Mouse (Mus musculus) neural tube, embryonic 13.5 days (tissue): Measurements from ENCODE around the gene Nfxl1. TPM values are rescaled to one million over a fixed set of nuclear protein-coding genes. Genes with fewer than 3 reads are reported as not detected.

Source experiments
- ATAC-seq: fragments of 200-750 bp; cut with Nextera tagmentation; 2 replicates; pipeline ENCODE4 v1.8.0; 2017; ENCODE audit warnings: low read depth, mild to moderate bottlenecking, moderate TSS enrichment, moderate library complexity
- H3K27ac ChIP-seq: fragments of 300-500 bp; sonication (generic); replicated peaks from 2 replicates; pipeline ENCODE4 v1.5.1; 2015; ENCODE audit warnings: moderate library complexity, mild to moderate bottlenecking, inconsistent platforms
- H3K27me3 ChIP-seq: fragments of 300-500 bp; sonication (generic); 2 replicates; pipeline ENCODE4 v1.6.1; 2015; ENCODE audit warnings: mild to moderate bottlenecking, inconsistent platforms
- H3K36me3 ChIP-seq: fragments of 300-500 bp; sonication (generic); 2 replicates; pipeline ENCODE4 v1.6.1; 2015; ENCODE audit warnings: mild to moderate bottlenecking, inconsistent platforms
- H3K4me1 ChIP-seq: fragments of 300-500 bp; sonication (generic); replicated peaks from 2 replicates; pipeline ENCODE4 v1.6.1; 2015; ENCODE audit warnings: inconsistent platforms
- H3K4me2 ChIP-seq: fragments of 300-500 bp; sonication (generic); 2 replicates; pipeline ENCODE4 v1.6.1; 2015; ENCODE audit warnings: inconsistent platforms, mild to moderate bottlenecking, moderate library complexity
- H3K4me3 ChIP-seq: fragments of 300-500 bp; sonication (generic); 2 replicates; pipeline ENCODE4 v1.5.1; 2015; ENCODE audit warnings: mild to moderate bottlenecking, inconsistent platforms
- H3K9ac ChIP-seq: fragments of 300-500 bp; sonication (generic); 2 replicates; pipeline ENCODE4 v1.6.1; 2015; ENCODE audit warnings: moderate library complexity, mild to moderate bottlenecking, inconsistent platforms
- H3K9me3 ChIP-seq: fragments of 300-500 bp; sonication (generic); 2 replicates; pipeline ENCODE4 v1.6.1; 2016; ENCODE audit warnings: inconsistent platforms
- WGBS: fragments of 180-500 bp; shearing (Covaris S2); methylation state at CpG from one replicate; pipeline ENCODE4 v1.1.7; 2015; 5-methylcytosine and 5-hydroxymethylcytosine counted together
- polyA plus RNA-seq: library from polyadenylated mRNA; unstranded; fragments of >200 nt; fragmentation: Nextera tagmentation; extraction: Ambion mirVana; gene quantifications from 2 replicates; pipeline ENCODE4 v1.2.1, GENCODE M21; 2015

The Nfxl1 gene
- polyA plus RNA-seq, 1 experiment from 2014 or later = 13.7 TPM

DNA sequence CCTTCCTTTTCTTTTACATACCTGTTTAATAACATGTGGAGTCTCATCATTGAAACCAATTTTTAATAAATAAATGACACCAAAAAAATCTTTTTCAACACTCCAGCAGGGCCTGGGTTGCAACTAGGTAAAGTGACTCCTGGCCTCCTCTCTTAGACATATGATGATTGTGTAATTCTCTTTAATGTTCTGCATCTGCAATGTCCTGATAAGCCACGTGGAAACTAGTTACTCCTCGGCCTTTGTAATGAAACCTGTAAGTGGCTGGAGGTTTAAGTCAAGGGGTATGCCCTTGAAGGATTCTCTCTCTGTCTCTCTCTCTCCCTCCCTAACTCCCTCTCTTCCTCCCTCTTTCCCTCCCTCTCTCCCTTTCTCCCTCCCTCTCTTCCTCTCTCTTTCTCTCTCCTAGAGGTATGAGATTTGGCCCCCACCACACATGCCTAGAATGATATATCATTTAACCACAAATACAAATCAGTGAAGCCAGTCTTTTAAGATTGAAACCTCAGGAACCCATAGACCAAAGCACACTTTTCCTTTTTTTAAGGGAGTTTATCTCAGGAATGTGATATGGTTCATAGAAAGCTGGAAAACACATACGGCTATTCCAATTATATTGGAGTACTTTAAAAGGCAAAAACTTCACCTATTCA is 1.6 kb upstream of the Nfxl1 start:
- Histone ChIP-seq H3K4me1 (peaks cover 16% of the 10 kb centered on the region), H3K4me3 (no peak overlapping the region), H3K27ac (no peak overlapping the region), H3K9ac (no peak overlapping the region), H3K27me3 (no peaks in the 10 kb centered on the region), H3K4me2 (no peak overlapping the region), H3K9me3 (no peaks in the 10 kb centered on the region), H3K36me3 (no peaks in the 10 kb centered on the region; the same call in 1 of the 2 replicates)
- 87% methylated on average over 3 of the region's 3 CpGs for WGBS
- ATAC-seq = no peak

DNA sequence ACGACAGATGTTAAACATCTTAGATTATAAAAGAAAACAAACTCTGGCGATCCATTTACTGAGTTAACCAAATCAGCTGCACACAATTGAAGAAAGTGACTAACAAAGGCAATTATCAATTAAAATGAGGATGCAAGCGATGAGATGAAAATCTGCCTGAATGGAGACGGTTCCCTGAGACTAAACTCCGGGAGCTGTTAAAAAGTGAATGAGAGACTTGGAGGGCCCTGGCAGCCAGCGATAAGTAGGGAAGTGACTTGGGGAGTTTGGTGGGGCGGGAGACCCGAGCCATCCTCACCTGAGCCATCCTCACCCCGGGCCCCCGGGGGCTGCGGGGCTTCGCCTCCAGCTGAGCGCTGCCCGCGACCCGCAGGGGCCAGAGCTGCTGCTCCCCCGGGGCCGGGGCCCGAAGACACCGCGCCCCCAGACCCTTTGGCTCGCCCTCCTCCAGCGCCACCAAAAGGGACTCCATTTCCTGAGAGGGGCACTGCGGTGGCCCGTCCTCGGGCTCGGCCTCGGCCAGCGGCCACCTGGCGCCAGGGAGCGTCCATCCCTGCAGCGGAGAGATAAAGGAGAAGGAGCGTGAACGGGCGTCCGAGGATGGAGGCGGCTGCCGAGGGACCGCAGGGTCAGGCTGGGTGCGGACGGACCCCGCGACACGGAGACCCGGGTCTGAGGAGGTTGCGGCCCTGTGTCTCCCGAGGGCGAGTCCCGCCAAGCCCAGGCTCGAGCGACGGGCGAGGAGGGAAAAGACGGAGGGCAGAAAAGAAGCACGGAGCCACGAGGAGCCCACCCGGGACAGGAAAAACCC is 563 bp downstream of the Nfxl1 start:
- ATAC-seq = peak; percentile 86
- WGBS = under 1% methylated on average over 57 of the region's 57 CpGs
- peak overlapping the region; percentile 74 for H3K27ac ChIP-seq
- H3K4me3 ChIP-seq = peak overlapping the region; percentile 96
- H3K9ac ChIP-seq = peak overlapping the region; percentile 91
- H3K27me3 ChIP-seq = no peaks in the 10 kb centered on the region
- peak overlapping the region; percentile 91 for H3K4me2 ChIP-seq
- no peaks in the 10 kb centered on the region for H3K9me3 ChIP-seq
- peaks cover 9% of the 10 kb centered on the region for H3K36me3 ChIP-seq
- H3K4me1 ChIP-seq = peaks cover 13% of the 10 kb centered on the region

DNA sequence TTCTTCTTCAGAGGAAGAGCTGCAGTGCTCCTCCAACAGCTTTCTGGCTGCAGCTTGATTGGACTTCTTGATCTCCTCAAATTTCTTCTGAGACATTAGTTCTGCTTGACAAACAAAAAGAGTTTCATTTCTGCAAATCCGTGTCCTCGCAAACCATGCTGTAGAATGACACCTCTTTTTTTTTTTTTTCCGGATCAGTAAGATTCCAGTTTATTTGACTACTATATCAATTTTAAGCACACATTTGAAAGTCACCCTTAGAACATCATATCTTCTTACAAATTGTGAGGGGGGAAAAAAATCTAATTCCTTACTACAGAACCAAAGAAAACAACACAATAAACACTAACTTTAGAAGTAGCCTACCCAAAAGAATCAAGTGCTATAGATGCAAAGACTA is 3.2 kb downstream of the Nfxl1 start:
- no peak for ATAC-seq
- H3K27ac ChIP-seq = no peak overlapping the region
- H3K9me3 ChIP-seq = no peaks in the 10 kb centered on the region
- peaks cover 13% of the 10 kb centered on the region for H3K4me1 ChIP-seq
- H3K27me3 ChIP-seq = no peaks in the 10 kb centered on the region
- no peak overlapping the region for H3K9ac ChIP-seq
- 73% methylated on average over 3 of the region's 3 CpGs for WGBS
- H3K4me3 ChIP-seq = no peak overlapping the region
- no peak overlapping the region for H3K4me2 ChIP-seq
- peaks cover 18% of the 10 kb centered on the region for H3K36me3 ChIP-seq

DNA sequence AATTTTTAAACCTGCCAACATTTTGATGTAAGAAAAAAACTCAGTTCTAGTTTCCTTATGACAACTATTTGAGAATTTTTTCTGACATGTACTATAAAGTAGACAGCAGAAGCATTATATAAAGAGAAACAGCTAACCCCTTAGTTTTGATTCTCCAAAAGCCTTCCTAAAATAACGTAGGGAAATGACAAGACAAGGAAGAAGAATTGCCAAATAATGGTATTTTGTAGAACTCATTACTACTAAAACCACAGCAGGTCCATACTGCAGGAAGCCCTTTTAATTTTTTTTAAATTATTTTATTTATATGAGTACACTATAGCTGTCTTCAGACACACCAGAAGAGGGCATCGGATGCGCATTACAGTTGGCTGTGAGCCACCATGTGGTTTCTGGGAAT is 8.3 kb downstream of the Nfxl1 start:
- Histone ChIP-seq H3K4me2 (no peak overlapping the region), H3K27ac (no peak overlapping the region), H3K4me3 (no peak overlapping the region), H3K9me3 (no peaks in the 10 kb centered on the region), H3K4me1 (no peaks in the 10 kb centered on the region), H3K36me3 (peaks cover 26% of the 10 kb centered on the region), H3K27me3 (no peaks in the 10 kb centered on the region), H3K9ac (no peak overlapping the region)
- WGBS = 90% methylated on average over 3 of the region's 3 CpGs
- no peak for ATAC-seq

DNA sequence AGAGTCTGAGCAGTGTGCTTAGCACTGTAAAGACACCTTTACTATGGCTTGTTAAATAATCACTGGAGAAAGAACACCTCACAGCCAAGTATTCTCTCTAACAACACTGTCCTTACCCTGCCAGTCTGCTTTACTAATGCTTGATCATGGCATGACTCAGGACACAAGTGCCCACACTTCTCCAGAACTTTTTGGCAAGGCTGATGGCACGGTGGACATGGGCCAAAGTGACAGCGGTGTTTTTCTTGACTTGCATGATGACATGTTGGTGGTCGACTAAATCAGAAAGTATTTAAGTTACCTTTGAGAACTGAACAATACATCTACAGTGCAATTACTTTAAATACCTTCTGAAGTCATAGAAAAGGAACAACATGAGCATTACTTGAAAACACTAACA is 30.6 kb downstream of the Nfxl1 start:
- Histone ChIP-seq H3K4me3 (no peak overlapping the region), H3K4me1 (no peaks in the 10 kb centered on the region), H3K27ac (no peak overlapping the region), H3K9ac (no peak overlapping the region), H3K9me3 (no peaks in the 10 kb centered on the region), H3K4me2 (no peak overlapping the region), H3K27me3 (no peaks in the 10 kb centered on the region), H3K36me3 (peaks cover 46% of the 10 kb centered on the region)
- ATAC-seq = no peak
- WGBS = 95% methylated on average over 3 of the region's 3 CpGs

DNA sequence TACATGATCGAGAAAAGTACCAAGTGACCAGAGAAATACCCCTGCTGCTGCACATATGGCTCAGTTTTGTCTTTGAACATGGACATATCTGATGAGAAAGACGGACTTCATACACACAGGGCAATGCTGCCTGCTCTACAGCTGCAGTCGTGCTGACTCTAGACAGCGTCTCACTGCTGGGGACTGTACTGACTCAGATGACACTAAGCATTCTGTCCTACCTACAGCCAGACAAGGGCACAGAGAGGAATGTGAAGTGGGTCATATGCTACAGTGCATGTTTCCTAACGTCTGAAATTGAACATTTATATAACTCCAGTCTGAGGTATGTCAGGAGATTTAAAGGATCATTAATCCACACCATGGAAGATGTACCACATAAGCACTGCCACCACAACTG is 45.7 kb downstream of the Nfxl1 start:
- WGBS = 89% methylated on average over 5 of the region's 5 CpGs
- no peak overlapping the region for H3K9ac ChIP-seq

DNA sequence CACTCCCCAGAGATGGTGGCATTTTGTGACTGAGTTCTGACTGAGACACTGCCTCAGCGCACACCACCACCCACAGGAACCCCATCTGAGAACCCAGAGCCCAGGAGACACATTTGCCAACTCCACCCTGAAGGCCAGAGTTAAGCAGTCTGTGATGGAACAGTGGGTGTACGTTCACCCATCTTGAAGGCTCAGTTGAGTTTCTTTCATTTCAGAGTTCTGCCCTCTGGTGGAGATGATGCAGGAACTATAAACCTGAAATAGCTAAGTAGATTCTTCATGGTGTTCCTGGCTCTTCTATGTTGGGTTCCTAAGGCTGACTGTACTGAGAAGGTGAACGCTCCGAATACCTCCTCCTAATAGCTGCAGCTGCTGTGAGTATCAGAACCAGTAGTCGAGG is 53.7 kb downstream of the Nfxl1 start:
- H3K9ac ChIP-seq = no peak overlapping the region
- peaks cover 15% of the 10 kb centered on the region for H3K4me1 ChIP-seq
- H3K9me3 ChIP-seq = no peaks in the 10 kb centered on the region
- no peak overlapping the region for H3K4me2 ChIP-seq
- no peak for ATAC-seq
- no peaks in the 10 kb centered on the region; the same call in 1 of the 2 replicates for H3K36me3 ChIP-seq
- 76% methylated on average over 5 of the region's 5 CpGs for WGBS
- H3K27me3 ChIP-seq = peaks cover 48% of the 10 kb centered on the region
- no peak overlapping the region for H3K27ac ChIP-seq
- H3K4me3 ChIP-seq = no peak overlapping the region

More for the DNA sequence above, 45.7 kb downstream of the Nfxl1 start:
- ATAC-seq = no peak
- Histone ChIP-seq H3K4me2 (no peak overlapping the region), H3K27ac (no peak overlapping the region), H3K9me3 (no peaks in the 10 kb centered on the region), H3K27me3 (no peaks in the 10 kb centered on the region), H3K4me3 (no peak overlapping the region), H3K36me3 (peaks cover 38% of the 10 kb centered on the region), H3K4me1 (no peaks in the 10 kb centered on the region)

DNA sequence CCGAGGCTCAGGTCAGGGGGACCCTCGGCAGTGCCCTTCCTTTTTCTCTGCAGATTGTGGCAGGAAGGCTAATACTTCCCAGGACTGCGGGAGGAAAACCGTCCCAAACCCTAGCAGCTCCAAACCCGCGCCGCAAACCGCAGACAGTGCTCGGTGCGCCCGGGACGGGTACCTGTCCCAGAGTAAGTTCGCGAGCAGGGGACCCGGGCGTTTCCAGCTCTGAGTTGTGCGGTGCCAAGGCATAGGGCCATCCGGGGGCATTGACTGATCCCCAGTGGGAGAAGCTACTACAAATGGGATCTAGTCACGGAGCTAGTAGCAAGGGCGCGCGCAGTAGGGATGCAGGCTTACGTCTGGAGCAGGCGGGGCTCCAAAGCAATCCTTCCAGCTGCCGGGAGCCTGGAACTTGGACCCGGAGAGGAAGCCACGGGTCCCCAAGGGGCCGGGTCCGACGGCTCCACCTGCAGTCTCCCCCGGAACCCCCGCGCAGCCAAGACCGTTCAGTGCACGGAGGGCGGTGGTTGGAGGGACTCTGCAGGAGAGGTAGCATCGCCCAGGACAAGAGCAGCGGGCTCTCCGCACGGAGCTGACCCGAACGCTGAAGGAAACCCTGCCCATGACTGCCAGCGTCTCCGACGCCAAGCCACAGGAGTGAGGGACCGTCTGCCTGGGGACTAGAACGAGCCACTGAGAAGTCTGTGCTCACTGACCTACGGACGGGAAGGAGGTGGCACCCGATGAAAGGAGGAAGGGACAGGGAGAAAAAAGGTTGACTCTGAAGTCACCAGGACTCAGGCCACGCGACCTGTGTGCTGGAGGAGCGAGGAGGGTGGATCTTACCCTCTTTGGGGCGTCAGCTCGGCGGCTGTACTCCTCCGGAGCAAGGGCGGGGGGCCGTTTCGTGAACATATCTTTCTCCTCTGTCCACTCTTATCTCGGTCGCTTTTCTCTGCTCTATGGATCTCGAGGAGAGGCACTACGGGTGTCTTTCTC is 55.7 kb downstream of the Nfxl1 start, which contains the start of gene Corin:
Corin (minus strand) TSS at position 943 of the 993 bp plus-strand sequence.
- Histone ChIP-seq H3K9ac (peak within 1 kb of the TSS; percentile 55), H3K9me3 (no peaks in the 10 kb centered on the region), H3K4me1 (peaks cover 15% of the 10 kb centered on the region), H3K36me3 (no peaks in the 10 kb centered on the region), H3K4me3 (peak within 1 kb of the TSS; percentile 35), H3K27ac (no peak within 1 kb of the TSS), H3K4me2 (peak within 1 kb of the TSS; percentile 63), H3K27me3 (peaks cover 48% of the 10 kb centered on the region)
- peak; percentile 58 for ATAC-seq
- 2% methylated on average over 64 of the region's 64 CpGs for WGBS

DNA sequence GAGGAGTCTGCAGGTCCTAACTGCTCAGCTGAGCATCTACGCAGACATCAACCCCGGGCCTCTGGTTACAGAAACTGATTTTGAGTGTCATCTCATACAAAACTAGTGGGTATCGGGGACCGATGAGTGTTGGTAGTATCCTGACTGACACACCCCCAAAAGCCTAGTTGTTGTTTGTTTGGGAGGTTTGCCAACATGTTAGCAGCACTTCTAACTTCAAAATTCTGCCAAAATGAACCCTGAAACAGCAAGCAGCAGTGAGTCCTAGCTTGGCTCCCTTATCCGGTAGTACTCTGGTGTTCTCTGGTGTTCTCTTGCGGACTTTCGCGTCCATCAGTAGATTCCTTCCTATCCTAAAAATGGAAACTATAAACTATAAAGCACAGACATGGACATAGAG is 56.7 kb downstream of the Nfxl1 start:
- Histone ChIP-seq H3K27ac (no peak overlapping the region), H3K9me3 (no peaks in the 10 kb centered on the region), H3K27me3 (peaks cover 48% of the 10 kb centered on the region), H3K9ac (no peak overlapping the region), H3K36me3 (no peaks in the 10 kb centered on the region), H3K4me1 (peaks cover 15% of the 10 kb centered on the region), H3K4me3 (no peak overlapping the region), H3K4me2 (no peak overlapping the region)
- 72% methylated on average over 8 of the region's 8 CpGs for WGBS
- ATAC-seq = no peak

DNA sequence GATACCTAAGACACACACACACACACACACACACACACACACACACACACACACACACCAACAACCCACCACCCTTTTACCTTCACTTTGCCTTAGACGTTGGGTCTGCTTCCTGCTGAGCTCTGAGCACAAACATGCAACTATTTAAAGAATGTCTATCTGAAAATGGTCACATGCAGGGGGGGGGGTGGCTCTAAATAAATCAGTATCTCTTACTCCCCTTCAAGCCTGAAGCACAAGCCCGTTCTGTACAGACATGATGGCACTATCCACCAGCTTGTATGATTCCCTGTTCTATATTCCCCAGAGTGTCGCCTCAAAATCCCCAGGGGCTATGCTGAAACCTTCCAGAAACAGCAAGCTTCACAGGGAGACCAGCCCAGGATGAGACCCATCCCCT is 57.7 kb downstream of the Nfxl1 start:
- H3K9ac ChIP-seq = no peak overlapping the region
- H3K36me3 ChIP-seq = no peaks in the 10 kb centered on the region
- WGBS = 57% methylated on average over 3 of the region's 3 CpGs
- H3K9me3 ChIP-seq = no peaks in the 10 kb centered on the region
- H3K4me2 ChIP-seq = no peak overlapping the region
- no peak overlapping the region for H3K27ac ChIP-seq
- H3K4me3 ChIP-seq = no peak overlapping the region
- no peak for ATAC-seq
- H3K4me1 ChIP-seq = peaks cover 15% of the 10 kb centered on the region
- H3K27me3 ChIP-seq = peaks cover 48% of the 10 kb centered on the region

DNA sequence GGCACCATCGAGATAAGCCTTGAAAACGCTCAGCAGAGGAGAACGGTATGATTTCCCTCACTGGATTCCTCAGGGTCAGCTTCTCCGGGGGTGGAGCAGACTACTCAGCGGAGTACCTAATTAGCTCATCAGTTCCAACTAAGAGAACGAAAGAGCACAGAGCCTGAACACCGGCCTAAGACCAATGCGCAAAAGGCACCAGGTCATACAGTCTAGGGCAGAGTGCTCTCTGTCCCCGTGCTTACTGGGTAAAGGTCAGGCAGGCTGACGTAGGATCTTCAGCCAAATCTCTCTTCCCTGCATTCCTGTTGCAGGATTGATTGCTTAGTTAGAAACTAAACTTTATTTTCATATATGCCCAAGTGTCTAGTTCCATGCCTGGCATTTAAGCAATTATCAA is 61.2 kb downstream of the Nfxl1 start:
- no peak overlapping the region for H3K4me3 ChIP-seq
- no peak overlapping the region for H3K27ac ChIP-seq
- H3K9me3 ChIP-seq = no peaks in the 10 kb centered on the region
- no peak overlapping the region for H3K4me2 ChIP-seq
- H3K27me3 ChIP-seq = peaks cover 23% of the 10 kb centered on the region
- peaks cover 3% of the 10 kb centered on the region for H3K4me1 ChIP-seq
- ATAC-seq = no peak
- H3K9ac ChIP-seq = no peak overlapping the region
- H3K36me3 ChIP-seq = no peaks in the 10 kb centered on the region
- 83% methylated on average over 10 of the region's 10 CpGs for WGBS

DNA sequence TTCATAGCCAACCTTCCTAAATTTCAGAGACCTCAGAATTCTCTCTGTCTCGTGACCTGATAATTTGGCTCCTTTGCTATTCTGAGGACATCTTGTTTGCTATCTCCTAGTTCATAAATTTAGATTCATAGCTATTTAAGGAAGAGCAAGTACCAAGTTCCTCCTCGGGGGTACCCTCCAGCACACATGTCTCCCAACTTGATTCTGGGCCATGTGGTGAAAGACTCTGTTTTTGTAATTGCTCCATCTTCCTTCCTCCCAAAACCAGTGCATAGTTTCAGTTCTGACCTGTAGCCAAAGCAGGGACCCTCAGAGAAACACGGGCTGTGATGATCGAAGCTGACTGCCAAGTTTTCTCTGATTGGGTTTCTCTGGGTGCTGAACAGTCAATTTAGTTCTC is 62.7 kb downstream of the Nfxl1 start:
- no peak overlapping the region for H3K27ac ChIP-seq
- 81% methylated on average over 4 of the region's 4 CpGs for WGBS
- no peak for ATAC-seq
- no peak overlapping the region for H3K9ac ChIP-seq
- H3K36me3 ChIP-seq = no peaks in the 10 kb centered on the region
- H3K9me3 ChIP-seq = no peaks in the 10 kb centered on the region
- no peak overlapping the region for H3K4me2 ChIP-seq
- H3K4me3 ChIP-seq = no peak overlapping the region
- H3K27me3 ChIP-seq = peaks cover 7% of the 10 kb centered on the region
- no peaks in the 10 kb centered on the region for H3K4me1 ChIP-seq
